Mouse (Mus musculus): ENCODE measurements at regions not wholly inside any gene's neighbourhood (a gene's known extent, or its start where the extent isn't known, plus 50 kb on each side); places are given as distances from the start of the nearest gene placed in this dataset.

GRCm38 (mm10) chr6:71012436-71012822, 56.1 kb downstream of the Foxi3 start:
- CTCF ChIA-PET, result no interaction called here

DNA sequence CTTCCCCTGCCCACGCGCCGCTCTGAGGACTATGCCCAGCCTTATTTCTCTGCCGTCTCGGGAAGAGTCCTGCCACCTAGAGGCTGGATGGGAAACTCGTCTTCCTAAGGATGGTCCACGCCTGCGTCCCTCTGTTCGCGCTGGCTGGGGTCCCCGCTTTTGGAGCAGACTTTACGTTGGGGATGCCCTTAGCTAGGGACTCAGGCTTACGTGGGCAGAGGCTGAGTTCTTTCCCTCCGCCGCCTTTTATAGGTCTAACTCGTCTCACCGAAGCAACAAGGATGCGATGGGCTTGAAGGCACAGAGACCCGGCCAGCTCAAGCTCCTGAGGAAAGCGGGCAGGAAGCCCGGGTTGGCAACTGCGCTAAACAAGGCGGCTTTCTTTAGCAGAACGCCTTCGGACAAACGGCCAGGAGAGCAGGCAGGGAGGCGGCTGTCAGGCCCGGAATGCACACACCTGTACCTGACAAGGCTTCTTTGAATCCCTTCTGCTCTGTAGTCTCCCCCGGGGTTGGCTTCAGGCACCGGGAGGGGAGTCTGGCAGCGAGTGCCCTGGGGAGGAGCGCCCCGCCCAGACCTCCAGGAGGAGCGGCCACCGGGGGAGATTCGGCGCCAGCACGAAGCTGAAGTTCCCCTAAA, 56.6 kb downstream of the Foxi3 start:
- CTCF ChIA-PET, result no interaction called here

DNA sequence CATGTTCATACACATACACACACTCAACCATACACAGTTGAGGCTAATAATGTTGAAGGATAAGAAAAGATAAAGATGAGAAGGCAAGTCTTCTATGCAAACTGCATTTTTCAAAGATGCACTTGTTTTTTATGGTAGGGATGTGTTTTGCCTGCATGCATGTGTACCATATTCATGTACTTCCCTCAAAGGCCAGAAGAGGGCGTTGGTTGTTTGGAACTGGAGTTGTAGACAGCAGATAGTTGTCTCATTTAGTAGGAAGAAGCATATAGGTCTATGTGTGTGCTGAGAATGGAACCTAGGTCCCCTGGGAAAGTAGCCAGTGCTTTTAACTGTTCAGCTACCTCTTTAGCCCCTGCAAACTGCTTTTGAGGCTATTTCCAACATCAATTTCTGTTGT, 60.1 kb downstream of the Foxi3 start:
- CTCF ChIA-PET, result no interaction called here

- CTCF ChIA-PET, result interaction anchor here (0.7 kb wide), 1 partner anchor 63 kb away, joined by 3 read pairs; no protein-coding TSS in a partner anchor
These were observed 65.0 kb downstream of the Foxi3 start for GRCm38 (mm10) chr6:71021353-71021752.

GRCm38 (mm10) chr6:71025472-71025871, 69.1 kb downstream of the Foxi3 start:
- CTCF ChIA-PET, result no interaction called here

- CTCF ChIA-PET, result no interaction called here
These were observed 73.3 kb downstream of the Foxi3 start for GRCm38 (mm10) chr6:71029663-71030062.

DNA sequence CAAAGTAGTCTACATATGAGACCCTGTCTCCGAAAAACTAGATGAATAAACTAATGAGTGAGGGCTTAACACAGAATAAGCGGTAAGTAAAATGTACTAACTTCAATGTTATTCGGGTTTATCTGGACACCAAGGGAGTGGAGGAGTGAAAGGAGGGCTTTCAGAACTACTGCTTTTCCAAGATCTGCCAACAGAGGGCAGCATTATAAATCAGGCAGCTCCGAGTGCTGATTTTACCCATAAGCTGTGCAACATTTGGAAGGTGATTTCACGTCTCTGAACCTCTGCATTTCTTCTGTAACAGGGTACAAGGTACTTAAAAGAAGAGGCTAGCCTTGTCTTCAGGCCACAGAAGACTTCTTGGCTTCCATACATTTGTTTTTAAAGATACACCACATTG, 74.2 kb downstream of the Foxi3 start:
- CTCF ChIA-PET, result no interaction called here

DNA sequence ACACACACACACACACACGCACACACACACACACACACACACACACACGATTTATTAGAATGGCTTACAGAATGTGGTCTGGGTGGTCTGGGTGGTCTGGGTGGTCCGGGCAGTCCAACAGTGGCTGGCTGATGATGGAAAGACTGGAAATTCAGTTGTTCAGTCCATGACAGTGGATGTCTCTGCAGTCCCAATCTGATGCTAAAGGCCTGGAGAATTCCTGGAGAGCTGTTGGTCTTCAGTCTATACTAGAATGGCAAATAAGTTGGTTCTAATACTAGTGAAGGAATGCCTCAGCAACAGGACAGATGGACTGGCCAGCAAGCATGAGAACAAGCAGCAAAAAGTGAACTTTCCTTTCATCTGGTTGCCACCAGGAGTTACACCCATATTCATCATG, 87.9 kb downstream of the Foxi3 start:
- CTCF ChIA-PET, result no interaction called here

GRCm38 (mm10) chr6:71045261-71045660, 88.9 kb downstream of the Foxi3 start:
- CTCF ChIA-PET, result no interaction called here

DNA sequence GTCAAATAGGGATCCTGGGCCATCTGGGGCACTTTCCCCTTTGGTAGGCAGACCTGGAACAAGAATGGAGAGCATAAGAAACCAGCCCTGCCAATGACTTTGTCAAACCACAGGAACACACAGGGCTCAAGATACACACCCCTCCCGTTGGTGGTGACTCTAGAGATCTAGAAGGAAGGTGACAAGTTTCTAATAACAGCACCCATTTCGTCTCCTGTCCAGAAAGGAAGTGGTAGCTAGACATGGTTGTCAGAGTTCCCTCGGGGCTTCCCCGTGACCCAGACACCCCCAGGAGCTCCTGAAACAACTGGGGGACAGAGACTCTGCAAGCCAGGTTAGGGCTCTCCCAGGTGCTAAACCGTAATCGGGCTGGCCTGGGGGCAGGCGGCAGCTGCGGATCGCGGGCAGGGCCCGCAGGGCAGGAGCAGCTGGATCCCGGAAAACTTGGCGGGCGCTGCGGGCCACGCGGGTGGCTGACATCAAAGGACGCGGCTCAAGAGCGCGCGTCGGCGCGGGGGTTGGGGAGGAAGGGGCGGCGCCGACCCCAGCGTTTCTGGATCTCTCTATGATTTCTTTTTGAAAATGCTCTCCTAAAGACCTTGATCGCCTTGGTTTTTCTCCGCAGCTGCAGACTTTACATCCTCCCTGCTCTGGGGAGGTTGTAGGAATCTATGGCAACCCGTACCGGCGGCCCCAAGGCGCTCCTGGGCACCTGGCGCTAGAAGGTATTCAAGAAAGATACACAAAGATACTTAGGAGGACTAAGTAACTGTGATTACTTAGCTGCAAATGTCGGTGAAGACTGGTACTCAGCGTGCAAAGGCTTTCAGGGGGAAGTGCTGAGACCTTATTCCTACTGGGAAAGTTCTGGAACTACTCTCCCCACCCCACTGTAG, 92.1 kb downstream of the Foxi3 start:
- CTCF ChIA-PET, result no interaction called here

- CTCF ChIA-PET, result no interaction called here
These were observed 93.9 kb downstream of the Foxi3 start for GRCm38 (mm10) chr6:71050248-71050647.

- CTCF ChIA-PET, result no interaction called here
These were observed 93.5 kb downstream of the Thnsl2 start for GRCm38 (mm10) chr6:71050754-71051213.

DNA sequence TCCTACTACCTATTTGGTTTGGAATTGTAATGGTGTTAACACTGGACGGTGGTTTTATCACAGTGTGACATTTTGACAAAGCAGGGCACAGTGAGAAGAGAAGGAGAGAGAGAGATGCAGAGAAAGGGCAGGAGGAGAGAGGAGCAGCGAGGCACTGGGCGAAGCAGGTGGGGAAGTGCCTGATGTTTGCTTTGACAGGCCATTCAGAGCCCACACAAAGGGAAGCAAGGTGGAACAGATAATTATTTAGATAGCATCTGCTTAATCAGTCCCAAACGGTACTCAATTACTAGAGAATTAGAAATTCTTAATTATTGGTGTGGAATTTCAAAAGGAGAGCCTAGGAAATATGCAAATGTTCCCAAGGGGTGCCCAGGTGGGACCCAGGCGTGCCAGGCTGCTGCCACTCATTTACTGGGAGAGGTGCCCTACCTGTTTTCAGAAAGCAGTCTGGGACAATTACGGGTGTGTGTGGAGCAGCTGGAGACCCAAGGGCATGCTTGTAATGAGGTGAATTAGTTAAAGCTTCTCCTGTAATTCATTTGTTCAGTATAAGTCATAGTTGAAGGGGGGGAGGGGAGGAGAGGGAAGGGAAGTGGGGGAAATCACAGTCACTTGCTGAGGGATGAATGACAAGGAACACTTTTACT, 86.9 kb downstream of the Thnsl2 start:
- CTCF ChIA-PET, result no interaction called here

GRCm38 (mm10) chr6:71060116-71060515, 84.1 kb downstream of the Thnsl2 start:
- CTCF ChIA-PET, result no interaction called here

DNA sequence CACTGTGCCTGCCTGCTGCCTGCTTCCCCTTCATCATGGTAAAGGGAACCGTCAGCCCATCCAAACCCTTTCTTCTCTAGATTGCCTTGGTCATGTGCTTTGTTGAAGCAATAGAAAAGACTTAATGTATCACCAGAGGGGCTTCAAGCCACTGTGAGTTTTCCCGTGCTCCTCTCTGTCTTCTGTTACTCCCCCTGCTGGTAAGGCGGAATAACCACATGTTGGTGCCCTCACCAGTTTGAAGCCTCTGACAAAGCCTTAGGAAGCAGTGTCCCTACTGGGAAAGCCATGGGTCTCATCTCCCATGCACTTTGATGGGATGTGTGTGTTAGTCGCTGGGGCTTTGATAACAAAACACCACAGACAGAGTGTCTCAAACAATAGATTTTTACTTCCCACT, 81.3 kb downstream of the Thnsl2 start:
- CTCF ChIA-PET, result no interaction called here

GRCm38 (mm10) chr6:71065428-71065827, 78.8 kb downstream of the Thnsl2 start:
- CTCF ChIA-PET, result no interaction called here

- CTCF ChIA-PET, result no interaction called here
These were observed 75.0 kb downstream of the Thnsl2 start for GRCm38 (mm10) chr6:71069229-71069628.

DNA sequence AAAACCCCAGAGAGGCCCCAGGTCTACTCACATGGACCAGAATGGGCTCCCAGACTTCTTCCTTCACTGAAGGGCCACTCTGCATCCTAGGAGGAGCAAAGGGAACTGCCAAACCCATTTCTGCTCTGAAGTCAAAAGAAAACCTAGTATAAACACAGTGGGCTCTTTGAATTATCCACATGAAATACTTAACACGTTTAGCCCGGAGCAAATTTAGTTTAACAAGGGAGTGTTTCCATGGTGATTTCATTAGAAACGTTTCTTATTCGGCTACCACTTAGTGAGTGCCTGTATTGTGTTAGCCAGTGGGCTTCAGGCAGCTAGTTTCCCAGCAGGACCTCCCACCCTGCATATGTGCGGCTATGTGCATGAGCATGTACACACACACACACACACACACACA, 69.4 kb downstream of the Thnsl2 start:
- CTCF ChIA-PET, result no interaction called here

Measured in spleen, embryonic (tissue).